Mouse (Mus musculus) liver, embryonic 14.5 days (tissue): ENCODE data around the gene Rictor.

Experiments used
- CTCF ChIP-seq: IDR thresholded peaks from 2 replicates; pipeline ENCODE4 v1.5.1; 2016; ENCODE audit warnings: antibody characterized with exemption, low read depth, control low read depth
- EP300 ChIP-seq: IDR thresholded peaks from 2 replicates; pipeline ENCODE4 v1.6.1; 2016; ENCODE audit warnings: antibody characterized with exemption, low read depth

GRCm38 (mm10) chr15:6747001-6747400 is 38.8 kb downstream of the Rictor start:
- TF ChIP-seq EP300 (no peak), CTCF (no peak)
